Mouse (Mus musculus) layer of hippocampus, postnatal 25 days (tissue): ENCODE measurements around the gene Cnot2. TPM values are rescaled to one million over a fixed set of nuclear protein-coding genes. Genes with fewer than 3 reads are reported as not detected.
A peak's percentile ranks its signal among the peaks of the same experiment; 100 is the strongest.

ENCODE experiments used
- DNase-seq, 2 experiments: peaks; one replicate each; pipeline ENCODE4 v3.0.0; 2022; ENCODE audit warnings: mixed read lengths in 2 of 2, low spot score in 1 of 2; ENCODE audit errors: extremely low spot score in 1 of 2
- total RNA-seq, 2 experiments: library from RNA; stranded (reverse); gene quantifications; 2 replicates each; pipeline ENCODE4 v1.2.3; 2021

Cnot2 gene
- total RNA-seq, 2 experiments from 2014 or later, result 76.4 to 79.8 TPM

DNA sequence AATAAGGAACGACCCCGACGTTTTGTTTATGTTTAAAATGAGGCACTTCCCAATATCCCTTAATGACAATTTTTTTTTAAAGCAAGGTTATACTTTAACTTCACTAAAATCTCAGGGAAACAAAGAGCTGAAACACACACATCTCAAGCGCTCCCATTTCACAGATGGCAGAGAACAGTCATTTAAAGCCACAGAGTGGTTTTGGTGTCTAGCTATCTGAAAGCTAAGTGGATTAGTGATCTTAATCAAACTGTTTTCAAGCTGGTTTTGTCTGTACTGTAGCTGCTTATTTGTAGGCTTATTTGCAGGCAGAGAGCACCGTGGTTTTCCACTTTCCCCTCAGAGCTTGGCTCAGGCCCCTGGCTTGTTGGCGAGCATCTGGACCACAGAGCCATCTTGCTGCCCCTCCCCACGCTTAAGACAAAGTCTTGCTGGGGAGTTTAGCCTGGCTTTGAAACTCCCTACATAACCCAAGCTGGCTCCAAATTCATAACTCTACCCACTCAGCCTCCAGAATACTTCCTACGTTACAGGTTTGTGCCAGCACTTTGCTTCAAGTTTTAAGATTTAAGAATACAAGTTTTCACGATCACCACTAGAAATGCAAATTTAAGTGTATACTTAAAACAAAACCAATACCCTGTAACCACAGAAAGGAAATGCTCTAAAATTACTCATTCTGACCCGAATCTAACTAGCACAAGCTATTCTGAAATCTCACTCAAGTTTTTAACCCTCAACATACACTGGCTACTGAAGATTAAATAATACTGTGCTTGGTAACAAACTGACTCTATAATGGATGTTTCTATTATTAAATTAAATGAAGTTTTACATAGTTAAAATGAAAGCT, 94.2 kb downstream of the Cnot2 start:
- no peak for DNase-seq

DNA sequence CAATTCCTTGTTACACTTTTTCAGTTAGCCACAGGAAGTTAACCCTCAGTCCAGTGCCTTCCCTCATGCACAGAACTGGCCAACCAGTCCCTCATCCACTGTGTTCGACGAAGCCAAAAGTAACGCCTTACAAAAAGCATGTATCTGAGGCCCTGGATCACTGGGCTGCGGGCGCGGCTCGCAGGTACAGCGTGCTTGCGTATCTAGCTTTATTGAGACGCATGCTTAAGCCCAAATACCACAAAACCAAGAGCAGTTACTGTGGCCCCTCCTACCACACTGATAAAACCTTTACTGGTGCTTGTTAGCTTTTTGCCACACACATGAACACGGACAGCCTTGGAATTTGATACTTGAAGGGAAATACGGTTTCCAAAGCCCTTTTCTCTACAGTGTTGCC, 99.4 kb downstream of the Cnot2 start:
- DNase-seq, result no peak

DNA sequence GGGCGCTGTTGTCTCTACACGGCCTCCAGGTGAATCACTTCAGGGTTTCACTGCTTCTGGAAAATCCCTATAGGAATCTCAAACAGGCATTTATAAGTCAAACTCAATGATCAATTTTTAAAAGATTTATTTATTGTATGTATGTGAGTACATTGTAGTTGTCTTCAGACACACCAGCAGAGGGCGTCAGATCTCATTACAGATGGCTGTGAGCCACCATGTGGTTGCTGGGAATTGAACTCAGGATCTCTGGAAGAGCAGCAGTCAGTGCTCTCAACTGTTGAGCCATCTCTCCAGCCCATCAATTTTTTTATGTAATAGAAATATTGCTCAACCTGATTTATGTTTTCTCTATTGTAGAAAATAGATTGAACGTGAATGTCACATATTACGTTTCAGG, 100.3 kb downstream of the Cnot2 start:
- DNase-seq, result no peak

DNA sequence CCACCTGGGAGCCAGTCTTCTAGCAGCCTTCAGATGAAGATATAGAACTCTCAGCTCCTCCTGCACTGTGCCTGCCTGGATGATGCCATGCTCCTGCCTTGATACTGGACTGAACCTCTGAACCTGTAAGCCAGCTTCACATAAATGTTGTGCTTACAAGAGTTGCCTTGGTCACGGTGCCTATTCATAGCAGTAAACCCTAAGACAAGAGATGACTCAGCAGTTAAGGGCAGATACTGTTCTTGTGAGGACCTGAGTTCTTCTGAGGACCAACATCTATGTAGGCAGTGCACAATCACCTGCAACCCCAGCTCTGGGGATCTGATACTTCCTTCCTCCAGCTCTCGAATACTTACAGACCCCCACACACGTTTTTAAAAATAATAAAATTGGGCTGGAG, 104.8 kb downstream of the Cnot2 start:
- DNase-seq, result no peak

DNA sequence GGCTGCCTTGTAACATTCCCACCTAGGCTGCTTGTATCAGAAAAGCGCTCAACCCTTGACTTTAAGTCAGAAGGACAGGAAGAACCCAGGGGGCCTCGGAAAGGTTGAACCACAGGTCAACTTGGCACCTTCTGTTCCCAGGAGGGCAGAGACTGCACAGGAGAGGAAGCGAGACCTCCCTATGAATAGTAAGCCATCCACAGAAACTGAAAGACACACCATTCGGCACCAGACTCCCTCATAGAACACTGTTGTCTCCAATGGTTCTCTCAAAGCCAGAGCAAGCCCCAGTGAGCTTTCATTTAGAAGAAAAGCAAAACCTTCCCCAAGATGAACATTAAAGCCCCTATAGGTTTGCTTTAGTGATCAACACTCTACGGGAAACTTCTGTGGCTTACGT, 105.6 kb downstream of the Cnot2 start:
- DNase-seq, result no peak

DNA sequence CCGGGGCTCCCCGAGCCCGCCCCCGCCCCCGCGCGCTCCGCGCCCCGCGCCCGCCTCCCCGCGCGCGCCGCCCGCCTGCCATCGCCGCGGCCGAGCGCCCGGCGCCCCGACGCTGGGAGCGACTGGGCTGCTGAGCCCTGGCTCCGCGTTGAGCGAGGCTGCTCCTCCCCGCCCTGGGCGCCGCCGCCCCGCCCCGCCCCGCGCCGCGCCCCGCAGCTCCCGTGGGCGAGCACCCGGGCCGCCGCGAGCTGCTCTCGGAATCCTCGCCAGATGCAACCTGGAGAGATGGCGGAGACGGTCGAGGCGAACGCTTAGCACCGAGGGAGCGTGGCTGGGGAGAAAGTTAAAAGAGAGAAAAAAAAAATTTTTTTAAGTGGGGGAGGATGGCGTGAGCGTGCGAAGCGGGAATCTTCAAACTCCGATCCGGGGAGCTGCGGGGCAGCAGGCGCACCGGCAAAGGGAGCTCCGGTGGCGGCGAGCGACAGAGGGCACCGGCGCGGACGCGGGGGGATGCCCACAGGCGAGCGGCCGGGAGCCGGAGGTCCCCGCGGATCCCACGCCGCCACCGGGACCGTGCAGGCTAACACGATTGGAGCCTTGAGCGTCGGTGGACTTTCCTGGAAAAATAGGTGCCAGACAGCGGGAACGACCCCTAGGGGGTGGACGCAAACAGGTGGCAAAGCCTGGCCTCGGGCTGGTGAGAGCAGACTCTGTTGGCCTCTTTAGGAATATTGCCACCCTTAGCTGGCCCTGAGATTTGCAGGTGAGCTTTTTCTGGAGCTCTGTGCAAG, 107.4 kb downstream of the Cnot2 start, which contains the start of gene Kcnmb4:
Gene Kcnmb4, minus strand, starts transcription at position 120 of the 791 bp plus-strand sequence.
- DNase-seq, result peak; percentile 38 to 48

DNA sequence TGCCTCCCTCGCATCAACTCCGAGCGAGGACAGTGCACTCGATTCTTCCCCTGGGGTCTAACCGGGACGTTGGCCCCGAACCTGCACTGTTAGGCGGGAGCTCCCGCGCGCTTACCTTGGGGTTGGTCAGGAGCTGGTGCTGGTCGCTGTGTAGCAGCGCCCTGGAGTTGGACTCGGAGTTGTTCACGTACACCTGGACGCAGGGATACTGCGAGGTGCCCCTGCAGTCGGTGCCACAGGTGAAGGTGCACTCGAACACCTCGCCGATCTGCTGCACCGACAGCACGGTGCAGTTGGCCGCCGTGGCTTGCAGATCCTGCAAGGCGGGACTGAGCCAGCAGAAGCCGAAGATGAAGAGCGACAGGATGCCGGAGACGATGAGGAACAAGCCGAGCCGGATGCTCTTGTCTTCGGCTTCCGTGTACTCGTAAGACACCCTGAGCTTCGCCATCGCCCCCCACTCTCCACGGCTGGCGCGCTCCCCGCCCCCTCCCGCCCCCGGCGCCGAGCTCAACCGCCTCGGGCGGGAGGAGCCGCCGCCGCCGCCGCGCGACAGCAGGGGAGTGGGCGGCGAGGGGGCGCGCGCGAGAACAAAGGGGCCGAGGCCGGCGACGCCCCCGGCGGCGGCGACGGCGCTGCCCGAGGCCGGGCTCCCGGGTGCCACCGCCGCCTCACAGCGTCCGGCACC, 108.1 kb downstream of the Cnot2 start:
- peak; percentile 24 to 55 for DNase-seq

DNA sequence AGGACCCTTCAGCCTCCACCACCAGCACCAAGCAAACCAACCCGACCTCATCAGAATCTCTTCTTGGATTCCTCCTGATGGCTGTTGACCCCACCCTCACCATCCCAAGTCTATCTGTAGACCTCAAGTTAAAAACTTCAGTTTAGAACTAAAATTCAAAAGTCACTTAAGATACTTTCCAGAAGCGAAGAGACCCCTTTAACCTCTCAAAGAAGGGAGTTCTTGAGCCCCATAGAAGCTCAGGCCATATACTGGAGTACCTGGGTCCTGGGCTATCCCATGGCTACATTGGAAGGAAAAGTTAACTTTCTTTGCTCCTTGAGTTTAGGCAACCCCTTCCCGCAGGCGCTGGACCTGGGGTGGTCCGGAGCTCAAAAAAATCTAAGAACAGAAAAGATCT, 108.7 kb downstream of the Cnot2 start:
- no peak for DNase-seq

DNA sequence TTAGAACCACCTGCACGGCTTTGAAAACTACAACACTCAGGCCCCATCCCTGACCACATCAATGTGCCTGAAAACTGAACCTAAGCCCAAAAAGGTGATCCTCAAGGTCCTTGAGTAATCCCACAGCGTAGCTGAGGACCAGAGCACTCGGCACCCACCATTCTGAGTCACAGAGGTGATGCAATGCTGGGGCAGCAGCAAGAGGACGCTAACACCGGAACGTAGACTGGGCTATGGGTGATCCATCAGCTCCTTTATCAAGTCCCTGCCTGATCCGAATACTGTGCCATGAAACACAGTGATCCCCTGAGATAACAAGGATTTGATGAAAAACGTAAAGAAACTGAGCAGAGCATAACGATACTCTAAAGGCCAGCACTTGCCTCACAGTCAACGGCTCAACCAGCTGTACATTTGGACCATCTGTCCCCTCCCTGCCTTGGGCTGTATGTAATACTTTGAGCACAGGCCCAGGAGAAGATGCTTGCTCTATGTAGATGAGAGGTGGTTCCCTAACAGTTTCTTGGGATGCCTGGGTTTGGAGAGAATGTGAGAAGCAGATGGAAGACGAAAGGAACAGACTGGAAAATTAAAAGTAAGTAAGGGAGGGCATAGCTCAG, 110.9 kb downstream of the Cnot2 start:
- no peak for DNase-seq

DNA sequence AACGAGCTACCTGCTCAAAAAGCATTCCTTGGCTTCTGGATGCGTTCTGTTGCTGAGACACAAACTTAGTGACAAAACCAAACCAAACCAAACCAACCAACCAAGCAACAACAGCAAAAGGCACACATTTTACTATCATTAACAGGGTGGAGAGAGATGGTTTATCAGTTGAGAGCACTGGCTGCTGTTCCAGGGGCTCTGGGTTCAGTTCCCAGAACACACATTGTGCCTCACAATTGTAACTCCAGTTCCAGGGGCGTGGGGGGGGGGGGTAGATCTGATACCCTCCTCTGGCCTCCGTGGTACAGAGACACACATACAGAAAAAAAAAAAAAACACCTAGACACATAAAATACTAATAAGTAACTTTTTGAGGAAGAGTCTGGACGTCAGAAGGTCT, 113.2 kb downstream of the Cnot2 start:
- no peak for DNase-seq

DNA sequence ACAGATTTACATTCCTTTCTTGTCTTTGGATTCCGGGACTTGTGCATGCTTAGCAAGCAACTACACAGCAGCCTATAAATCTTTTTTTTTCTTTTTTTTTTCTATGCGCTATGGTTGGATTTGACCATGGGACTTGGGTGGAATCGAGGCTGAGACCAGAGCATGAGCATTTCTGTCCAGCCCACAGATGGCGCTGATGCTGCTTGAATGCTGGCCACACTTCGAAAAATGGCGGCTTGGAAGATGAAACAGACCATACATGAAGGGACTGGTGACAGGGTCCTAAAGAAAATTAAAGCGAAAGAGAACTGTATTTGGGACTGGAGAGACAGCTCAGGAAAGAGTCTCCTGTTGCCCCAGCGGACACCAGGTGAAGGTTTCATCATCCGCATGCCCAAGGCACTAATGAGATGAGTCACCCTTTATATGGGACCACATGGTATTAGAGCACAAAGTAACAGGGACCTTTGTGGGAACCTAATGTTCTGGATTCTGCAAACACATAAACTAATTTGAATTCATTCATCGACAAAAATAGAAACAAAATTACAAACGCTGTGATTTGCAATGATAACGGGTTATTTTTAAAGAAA, 117.5 kb downstream of the Cnot2 start:
- DNase-seq, result no peak

DNA sequence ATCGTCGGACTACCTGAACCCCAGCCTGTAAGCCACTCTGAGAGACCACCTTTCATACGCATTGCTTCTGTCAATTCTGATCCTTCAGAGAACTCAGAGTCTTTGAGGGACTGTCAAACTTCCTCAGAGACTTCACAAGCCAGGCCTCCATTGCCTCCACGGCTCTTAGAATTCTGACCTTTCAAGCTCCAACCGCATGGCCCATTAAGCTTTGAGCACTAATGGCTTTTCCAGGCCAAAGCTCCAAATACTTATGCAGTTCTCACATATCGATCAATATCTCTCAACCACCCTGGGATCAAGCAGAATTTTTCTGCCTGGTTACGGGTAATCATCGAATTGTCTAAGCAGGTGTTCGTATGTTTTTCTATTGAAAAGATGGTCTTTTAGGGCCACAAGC, 119.9 kb downstream of the Cnot2 start:
- no peak for DNase-seq

DNA sequence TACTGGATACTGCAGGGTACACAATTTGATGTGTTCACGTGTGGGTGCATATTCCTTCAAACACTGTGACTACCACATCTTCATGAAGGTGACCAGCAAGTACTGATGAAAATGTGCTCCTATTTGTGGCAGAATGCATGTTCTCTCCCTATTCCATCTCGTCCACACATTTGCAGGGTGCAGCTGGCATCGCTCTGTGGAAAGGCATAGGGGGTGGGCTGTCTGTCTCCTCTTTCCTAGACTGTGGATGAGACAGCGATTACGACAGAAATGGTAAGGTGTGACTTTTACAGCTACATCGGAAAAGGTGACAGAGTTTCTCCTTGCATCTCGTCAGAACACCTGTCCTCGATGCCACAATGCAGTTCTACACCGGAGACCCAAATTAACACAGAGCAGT, 122.5 kb downstream of the Cnot2 start:
- no peak for DNase-seq

DNA sequence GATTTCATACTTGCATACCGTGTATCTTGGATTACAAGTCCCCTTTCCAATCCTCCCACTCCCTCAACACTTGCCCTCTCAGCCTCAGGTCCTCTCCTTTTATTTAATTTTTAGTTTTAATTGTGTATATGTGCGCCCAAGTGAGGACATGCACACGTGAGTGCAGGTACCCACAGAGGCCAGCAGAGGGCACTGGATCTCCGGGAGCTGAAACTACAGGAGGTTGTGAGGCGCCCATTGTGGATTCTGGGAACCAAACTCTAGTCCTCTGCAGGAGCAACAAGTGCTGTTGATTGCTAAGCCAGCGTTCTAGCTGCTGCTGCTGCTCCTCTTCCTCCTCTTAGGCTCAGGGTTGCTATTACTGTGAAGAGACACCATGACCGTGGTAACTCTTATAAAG, 128.5 kb downstream of the Cnot2 start:
- DNase-seq, result no peak

DNA sequence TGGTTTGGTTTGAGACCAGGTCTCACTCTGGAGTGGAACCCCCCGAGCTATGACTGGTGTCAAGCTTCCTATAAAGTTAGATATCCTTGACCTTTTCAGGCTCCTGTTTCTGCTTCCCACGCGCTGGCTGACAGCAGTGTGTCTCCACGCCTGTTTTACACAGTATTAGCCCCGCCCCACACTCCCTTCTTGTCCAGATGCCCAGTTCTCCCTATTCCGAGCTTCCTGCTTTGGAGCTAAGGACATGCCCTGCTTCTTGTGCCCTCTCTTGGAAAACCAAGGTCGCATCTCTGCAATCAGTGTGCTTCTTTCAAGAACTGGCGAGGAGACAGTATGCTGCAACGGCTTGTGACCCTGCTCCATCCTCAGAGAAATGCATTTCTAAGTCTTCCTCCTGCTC, 130.7 kb downstream of the Cnot2 start:
- no peak for DNase-seq

DNA sequence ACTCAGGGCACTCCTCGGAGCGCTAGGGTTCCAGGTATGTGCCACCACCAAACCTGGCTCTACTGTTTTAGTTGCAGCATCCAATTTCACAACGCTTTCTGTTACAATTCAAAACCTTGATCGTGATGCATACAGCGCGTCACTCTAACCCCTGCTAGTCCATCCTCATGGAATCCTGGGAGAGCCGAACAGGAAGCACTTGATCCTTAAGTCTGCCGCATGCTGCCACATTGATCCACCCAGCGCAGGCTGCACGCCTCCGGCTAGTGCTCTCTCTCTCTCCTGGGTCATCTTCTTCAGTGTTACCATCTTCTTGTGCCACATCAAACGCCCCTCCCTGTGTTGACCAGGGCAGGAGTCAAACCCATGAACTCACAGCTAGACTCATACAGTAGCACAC, 133.1 kb downstream of the Cnot2 start:
- no peak for DNase-seq

DNA sequence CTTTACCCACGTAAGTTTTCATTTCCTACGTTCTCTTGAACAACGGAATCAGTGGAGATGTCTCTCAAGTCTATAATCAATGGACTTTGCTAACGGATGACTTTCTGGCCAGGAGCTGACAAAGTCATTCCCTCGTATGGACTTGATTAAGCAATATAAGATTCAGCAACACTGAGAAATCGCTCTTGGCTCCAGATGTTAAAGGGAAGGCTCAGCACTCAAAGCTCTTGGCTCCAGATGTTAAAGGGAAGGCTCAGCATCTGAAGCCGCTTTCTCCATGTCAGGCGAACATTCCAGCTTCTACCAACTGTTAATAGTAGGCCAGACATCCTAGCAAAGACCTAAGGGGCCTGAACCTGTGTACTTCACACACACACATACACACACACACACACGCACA, 134.1 kb downstream of the Cnot2 start:
- no peak for DNase-seq

DNA sequence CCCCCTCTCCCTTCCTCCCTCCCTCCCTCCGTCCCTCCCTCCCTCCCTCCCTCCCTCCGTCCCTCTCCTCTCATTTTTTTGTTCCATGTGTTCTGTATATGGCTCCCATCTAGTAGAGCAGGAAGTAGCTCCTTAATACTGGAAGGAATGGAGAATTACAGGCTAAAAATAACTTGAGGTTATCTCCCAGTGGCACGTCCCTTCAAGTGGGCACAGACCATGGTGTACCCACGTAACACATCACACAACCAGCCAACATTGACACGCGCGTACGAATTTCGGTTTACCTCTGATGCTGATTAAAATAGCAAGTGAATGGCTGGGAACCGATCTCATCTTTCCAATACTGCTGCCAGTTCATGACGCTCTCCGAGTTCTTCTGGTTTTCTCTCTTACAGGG, 135.3 kb downstream of the Cnot2 start:
- DNase-seq, result no peak

DNA sequence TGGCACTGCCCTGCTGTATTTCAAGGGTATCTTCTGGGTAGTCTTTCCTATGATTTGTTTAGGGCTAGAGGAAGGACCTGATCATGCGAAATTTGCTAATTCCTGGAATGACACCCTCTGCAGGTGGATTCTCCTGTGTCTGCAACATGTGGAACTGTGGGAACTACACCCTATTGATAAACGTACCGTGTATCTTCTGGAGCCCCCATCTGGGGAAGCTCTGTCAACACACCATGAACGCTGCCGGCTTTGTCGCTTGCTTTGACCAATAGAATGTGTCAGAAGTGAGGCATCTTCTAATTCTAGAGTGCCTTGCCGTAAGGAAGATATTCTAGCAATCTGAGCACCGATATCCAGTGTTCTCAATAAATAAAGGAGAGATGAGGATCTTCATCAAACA, 136.5 kb downstream of the Cnot2 start:
- DNase-seq, result no peak

DNA sequence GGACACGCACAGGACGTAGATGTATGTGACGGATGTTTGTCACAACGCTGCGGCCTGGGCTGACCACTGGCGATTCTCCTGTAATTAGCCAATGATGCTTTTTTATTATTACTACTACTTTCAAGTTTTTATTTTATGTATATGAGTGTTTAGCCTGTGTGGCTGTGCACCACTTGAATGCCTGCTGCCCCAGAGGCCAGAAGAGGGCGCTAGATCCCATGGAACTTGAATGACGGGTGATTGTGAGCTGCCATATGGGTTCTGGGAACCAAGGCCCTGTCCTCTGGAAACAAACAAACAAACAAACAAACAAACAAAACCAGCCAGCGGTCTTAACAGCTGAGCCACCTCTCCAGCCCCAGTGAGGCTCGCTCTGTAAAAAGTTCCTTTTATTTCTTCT, 136.9 kb downstream of the Cnot2 start:
- DNase-seq, result no peak
